Mouse (Mus musculus) ES-Bruce4 (cell line): ENCODE measurements at regions not wholly inside any gene's neighbourhood (a gene's known extent, or its start where the extent isn't known, plus 50 kb on each side); places are given as distances from the start of the nearest gene placed in this dataset.

ENCODE experiments used
- CTCF ChIP-seq: IDR thresholded peaks from one replicate; pipeline ENCODE4 v1.8.1; 2011; ENCODE audit warnings: low read depth, low read length
- POLR2A ChIP-seq: IDR thresholded peaks from one replicate; pipeline ENCODE4 v1.8.1; 2011; ENCODE audit warnings: low read length; ENCODE audit not compliant: insufficient read depth

GRCm38 (mm10) chr10:14311962-14312361, 233.5 kb downstream of the Adgrg6 start:
- TF ChIP-seq CTCF (no peak), POLR2A (no peak)
